Mouse (Mus musculus) midbrain, embryonic 13.5 days (tissue): Measurements from ENCODE around the gene Sh3pxd2a. TPM values are rescaled to one million over a fixed set of nuclear protein-coding genes. Genes with fewer than 3 reads are reported as not detected.

Experiments
- ATAC-seq: fragments of 200-750 bp; cut with Nextera tagmentation; 2 replicates; pipeline ENCODE4 v1.8.0; 2017; ENCODE audit warnings: mild to moderate bottlenecking, moderate TSS enrichment, moderate library complexity
- H3K27ac ChIP-seq: fragments of 300-500 bp; sonication (generic); 2 replicates; pipeline ENCODE4 v1.5.1; 2015; ENCODE audit warnings: inconsistent platforms, mild to moderate bottlenecking, moderate library complexity
- H3K27me3 ChIP-seq: fragments of 300-500 bp; sonication (generic); 2 replicates; pipeline ENCODE4 v1.6.1; 2015; ENCODE audit warnings: mild to moderate bottlenecking, inconsistent platforms
- H3K36me3 ChIP-seq: fragments of 300-500 bp; sonication (generic); 2 replicates; pipeline ENCODE4 v1.6.1; 2015; ENCODE audit warnings: mild to moderate bottlenecking, inconsistent platforms
- H3K4me1 ChIP-seq: fragments of 300-500 bp; sonication (generic); replicated peaks from 2 replicates; pipeline ENCODE4 v1.6.1; 2015; ENCODE audit warnings: inconsistent platforms
- H3K4me2 ChIP-seq: fragments of 300-500 bp; sonication (generic); replicated peaks from 2 replicates; pipeline ENCODE4 v1.6.1; 2015; ENCODE audit warnings: moderate library complexity, mild to moderate bottlenecking, inconsistent platforms
- H3K4me3 ChIP-seq: fragments of 300-500 bp; sonication (generic); replicated peaks from 2 replicates; pipeline ENCODE4 v1.5.1; 2015; ENCODE audit warnings: mild to moderate bottlenecking, inconsistent platforms
- H3K9ac ChIP-seq: fragments of 300-500 bp; sonication (generic); replicated peaks from 2 replicates; pipeline ENCODE4 v1.6.1; 2015; ENCODE audit warnings: mild to moderate bottlenecking, inconsistent platforms
- H3K9me3 ChIP-seq: fragments of 300-500 bp; sonication (generic); 2 replicates; pipeline ENCODE4 v1.6.1; 2016; ENCODE audit warnings: mild to moderate bottlenecking, inconsistent platforms
- whole genome bisulfite sequencing: fragments of 180-500 bp; shearing (Covaris S2); methylation state at CpG from one replicate; pipeline ENCODE4 v1.1.7; 2015; 5-methylcytosine and 5-hydroxymethylcytosine counted together
- polyA plus RNA-seq: library from polyadenylated mRNA; unstranded; fragments of >200 nt; fragmentation: Nextera tagmentation; extraction: Ambion mirVana; gene quantifications from 2 replicates; pipeline ENCODE4 v1.2.1, GENCODE M21; 2015

The Sh3pxd2a gene
- polyA plus RNA-seq, 1 experiment from 2014 or later, result 2.2 TPM

DNA sequence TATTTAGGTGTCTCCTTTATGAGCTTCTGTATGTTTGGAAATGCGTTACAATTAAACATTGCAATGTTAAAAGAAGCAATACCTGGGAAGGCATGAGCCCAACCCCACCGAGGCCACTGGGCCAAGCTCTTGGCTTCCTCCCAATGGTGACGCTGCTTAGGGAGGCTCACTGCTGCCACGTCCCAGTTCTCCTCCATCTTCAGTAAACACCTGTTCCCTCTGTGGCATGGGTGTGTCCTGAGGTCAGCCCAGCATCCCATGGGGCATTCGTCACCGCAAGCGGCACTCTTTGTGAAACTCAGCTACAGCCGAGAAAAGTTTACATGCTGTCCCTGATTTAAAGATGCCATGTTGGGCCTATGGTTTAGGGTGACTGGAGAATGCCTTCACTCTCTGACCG, 23.4 kb upstream of the Sh3pxd2a start:
- no peak for ATAC-seq
- Histone ChIP-seq H3K4me2 (no peak overlapping the region), H3K27ac (no peak overlapping the region), H3K4me1 (peaks cover 18% of the 10 kb centered on the region), H3K36me3 (no peaks in the 10 kb centered on the region), H3K9me3 (no peaks in the 10 kb centered on the region), H3K4me3 (no peak overlapping the region), H3K27me3 (no peaks in the 10 kb centered on the region), H3K9ac (no peak overlapping the region)
- WGBS, result 91% methylated on average over 9 of the region's 9 CpGs

DNA sequence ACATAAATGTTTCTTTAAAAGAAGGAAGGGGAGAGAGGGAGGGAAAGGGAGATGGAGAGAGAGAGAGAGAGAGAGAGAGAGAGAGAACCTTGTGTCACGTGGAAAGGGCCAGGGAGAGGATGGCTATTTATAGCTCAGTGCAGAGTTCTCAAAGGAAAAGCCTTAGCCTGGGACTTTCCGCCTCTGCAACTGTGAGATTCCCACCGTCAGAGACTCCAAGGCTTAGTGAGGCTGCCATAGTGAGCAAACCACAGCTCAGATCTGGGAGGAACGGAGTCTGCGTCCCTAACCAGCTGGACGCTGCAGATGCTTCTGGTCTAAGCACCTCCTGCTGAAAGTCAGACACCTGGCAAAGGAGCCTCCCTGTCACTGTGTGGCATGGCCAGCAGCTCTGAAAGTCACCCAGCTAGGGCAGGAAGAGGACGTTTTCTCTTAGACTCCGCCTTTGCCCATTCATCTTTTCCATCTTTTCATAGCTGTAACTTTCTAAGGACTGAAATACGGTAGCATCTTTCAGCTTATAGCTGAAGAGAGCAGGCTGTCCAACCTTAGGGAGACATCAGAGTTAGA, 21.9 kb upstream of the Sh3pxd2a start:
- 55% methylated on average over 9 of the region's 9 CpGs for WGBS
- Histone ChIP-seq H3K27me3 (no peaks in the 10 kb centered on the region), H3K4me2 (no peak overlapping the region), H3K36me3 (no peaks in the 10 kb centered on the region), H3K4me1 (peaks cover 11% of the 10 kb centered on the region), H3K4me3 (no peak overlapping the region), H3K27ac (no peak overlapping the region), H3K9me3 (peaks cover 6% of the 10 kb centered on the region; the same call in 1 of the 2 replicates), H3K9ac (no peak overlapping the region; the same call in 1 of the 2 replicates)
- no peak for ATAC-seq

DNA sequence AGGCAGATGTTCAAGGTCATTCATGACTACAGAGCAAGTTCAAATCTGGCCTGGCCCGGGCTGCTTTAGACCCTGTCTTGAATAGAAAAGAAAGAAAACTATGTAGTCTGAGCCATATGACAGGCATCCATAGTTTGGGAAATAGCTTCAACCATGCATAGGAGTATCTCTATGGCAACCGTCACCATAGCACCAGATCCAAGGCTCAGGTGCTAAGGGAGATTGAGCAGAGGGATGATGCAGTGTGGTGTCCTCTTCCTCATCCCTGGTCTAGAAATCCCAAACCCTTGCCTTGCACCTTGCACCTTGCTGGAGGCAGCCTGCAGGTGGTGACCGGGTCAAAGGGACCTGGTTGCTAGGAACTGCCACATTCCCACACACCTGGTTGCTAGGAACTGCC, 19.9 kb upstream of the Sh3pxd2a start:
- no peaks in the 10 kb centered on the region for H3K27me3 ChIP-seq
- peaks cover 11% of the 10 kb centered on the region for H3K4me1 ChIP-seq
- peaks cover 6% of the 10 kb centered on the region; the same call in 1 of the 2 replicates for H3K9me3 ChIP-seq
- H3K4me3 ChIP-seq, result no peak overlapping the region
- peak; percentile 45; the same call in 1 of the 2 replicates for ATAC-seq
- 75% methylated on average over 3 of the region's 3 CpGs for WGBS
- H3K27ac ChIP-seq, result no peak overlapping the region
- H3K9ac ChIP-seq, result no peak overlapping the region
- H3K4me2 ChIP-seq, result no peak overlapping the region
- H3K36me3 ChIP-seq, result no peaks in the 10 kb centered on the region

DNA sequence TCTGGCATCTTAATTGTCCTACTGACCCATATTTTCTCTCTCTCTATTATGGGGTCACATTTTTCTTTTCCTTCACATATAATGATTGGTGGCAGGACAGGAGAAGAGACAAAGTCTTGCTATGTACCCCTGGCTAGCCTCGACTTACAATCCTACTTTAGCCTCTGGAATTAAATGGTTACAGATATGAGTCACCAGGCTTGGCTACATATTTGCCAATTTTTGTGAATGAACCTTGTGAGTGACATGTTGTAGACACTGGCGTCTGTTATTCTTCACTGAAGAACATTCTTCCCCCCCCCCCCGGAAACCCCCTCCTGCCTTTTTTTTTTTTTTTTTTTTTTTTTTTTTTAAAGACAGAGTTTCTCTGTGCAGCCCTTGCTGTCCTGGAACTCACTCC, 19.1 kb upstream of the Sh3pxd2a start:
- 75% methylated on average over 3 of the region's 3 CpGs for WGBS
- Histone ChIP-seq H3K4me2 (no peak overlapping the region), H3K4me3 (no peak overlapping the region), H3K36me3 (no peaks in the 10 kb centered on the region), H3K27me3 (no peaks in the 10 kb centered on the region), H3K27ac (no peak overlapping the region), H3K9me3 (peaks cover 6% of the 10 kb centered on the region; the same call in 1 of the 2 replicates), H3K9ac (no peak overlapping the region), H3K4me1 (peaks cover 11% of the 10 kb centered on the region)
- ATAC-seq, result no peak

DNA sequence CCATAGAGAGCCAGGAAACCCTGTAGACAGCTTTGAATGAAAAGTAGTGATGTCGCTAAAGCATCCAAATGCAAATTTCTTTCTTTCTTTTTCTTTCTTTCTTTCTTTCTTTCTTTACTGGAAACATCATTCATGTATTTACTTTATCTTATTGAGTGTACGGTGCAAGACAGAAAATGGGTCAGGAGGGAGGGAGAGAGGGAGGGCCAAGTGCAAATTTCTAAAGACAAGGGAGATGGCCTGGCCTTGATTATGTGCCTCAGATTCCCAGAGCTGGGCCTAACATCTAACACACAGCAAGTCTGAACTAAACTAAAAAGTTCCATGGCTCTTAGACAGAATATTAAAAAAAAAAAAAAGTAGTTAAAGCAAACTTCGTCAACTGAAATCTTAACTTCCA, 9.3 kb upstream of the Sh3pxd2a start:
- Histone ChIP-seq H3K4me3 (no peak overlapping the region), H3K27ac (peak overlapping the region; percentile 56; the same call in 1 of the 2 replicates), H3K4me1 (peaks cover 10% of the 10 kb centered on the region), H3K4me2 (no peak overlapping the region), H3K36me3 (no peaks in the 10 kb centered on the region), H3K27me3 (no peaks in the 10 kb centered on the region), H3K9me3 (no peaks in the 10 kb centered on the region), H3K9ac (0 out of 2 replicates have a peak overlapping the region, but pooled peaks have one; percentile 46)
- no peak for ATAC-seq
- WGBS, result 62% methylated on average over 3 of the region's 3 CpGs

DNA sequence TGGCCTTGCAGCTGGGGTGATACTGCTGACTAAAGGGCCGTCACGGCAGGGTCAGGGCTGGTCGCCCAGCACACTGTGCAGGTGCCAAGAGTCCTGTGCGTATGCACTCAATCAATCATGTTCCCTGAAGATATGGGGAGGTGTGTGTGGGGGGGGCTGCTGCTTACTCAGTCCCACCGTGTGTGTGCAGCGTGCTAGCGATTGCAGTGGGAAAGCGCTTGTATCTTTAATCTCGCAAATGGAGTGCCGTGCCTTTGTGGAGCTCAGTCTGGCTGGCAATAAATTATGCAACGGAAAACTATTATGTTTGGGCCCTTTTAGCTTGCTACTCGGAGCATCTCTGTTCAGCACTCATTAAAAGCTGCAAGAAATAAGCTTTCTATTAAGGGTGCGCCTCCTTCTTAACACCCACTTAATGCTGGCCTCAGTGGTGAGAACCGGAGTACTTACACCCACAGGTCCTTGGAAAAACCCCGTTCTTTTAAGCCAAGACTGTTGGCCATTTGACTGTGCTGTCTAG, 8.7 kb upstream of the Sh3pxd2a start:
- Histone ChIP-seq H3K4me3 (no peak overlapping the region), H3K4me2 (peak overlapping the region; percentile 29), H3K36me3 (no peaks in the 10 kb centered on the region), H3K27ac (peak overlapping the region; percentile 56; the same call in 1 of the 2 replicates), H3K9ac (peak overlapping the region; percentile 46; the same call in 1 of the 2 replicates), H3K27me3 (no peaks in the 10 kb centered on the region), H3K4me1 (peaks cover 10% of the 10 kb centered on the region), H3K9me3 (no peaks in the 10 kb centered on the region)
- ATAC-seq, result peak; percentile 65
- 26% methylated on average over 15 of the region's 15 CpGs for WGBS

DNA sequence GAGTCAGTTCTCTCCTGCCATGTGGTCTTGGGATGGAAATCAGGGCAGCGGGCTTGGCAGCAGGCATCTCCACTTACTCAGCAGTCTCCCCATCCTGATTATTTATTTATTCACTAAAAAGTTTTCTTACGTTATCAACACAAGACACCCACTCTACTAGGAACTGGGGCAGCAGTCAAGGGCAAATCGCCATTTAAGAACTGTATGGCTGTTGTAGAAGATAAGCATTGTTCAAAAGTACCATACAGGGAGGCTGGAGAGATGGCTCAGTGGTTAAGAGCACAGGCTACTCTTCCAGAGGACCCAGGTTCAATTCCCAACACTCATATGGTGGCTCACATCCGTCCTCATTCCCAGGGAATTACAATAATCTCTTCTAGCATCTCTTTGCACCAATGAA, 7.6 kb upstream of the Sh3pxd2a start:
- no peak for ATAC-seq
- WGBS, result 89% methylated on average over 4 of the region's 4 CpGs

DNA sequence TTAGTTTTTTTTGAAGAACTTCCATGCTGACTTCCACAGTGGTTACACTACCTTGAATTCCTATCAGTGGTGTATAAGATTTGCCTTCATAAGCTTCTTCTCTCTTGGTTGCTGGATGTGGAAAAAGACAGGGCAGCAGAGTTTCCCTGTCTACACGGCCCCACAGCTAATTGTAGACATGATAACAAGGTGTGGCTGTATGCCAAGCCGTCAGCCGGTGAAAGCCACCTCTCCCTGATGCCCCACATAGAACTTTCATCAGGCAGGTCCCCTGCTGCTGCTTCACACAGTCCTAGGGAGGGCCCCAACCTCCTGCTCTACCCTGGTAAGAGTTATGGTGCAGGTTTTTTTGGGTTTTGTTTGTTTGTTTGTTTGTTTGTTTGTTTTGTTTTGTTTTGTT, 4.5 kb upstream of the Sh3pxd2a start:
- Histone ChIP-seq H3K36me3 (no peaks in the 10 kb centered on the region), H3K9me3 (no peaks in the 10 kb centered on the region), H3K27ac (no peak overlapping the region), H3K4me2 (no peak overlapping the region), H3K9ac (no peak overlapping the region), H3K4me1 (peaks cover 20% of the 10 kb centered on the region), H3K27me3 (no peaks in the 10 kb centered on the region), H3K4me3 (no peak overlapping the region)
- WGBS, result 74% methylated on average over 3 of the region's 3 CpGs
- ATAC-seq, result no peak

More for the DNA sequence above, 7.6 kb upstream of the Sh3pxd2a start:
- no peak overlapping the region for H3K4me2 ChIP-seq
- no peaks in the 10 kb centered on the region for H3K9me3 ChIP-seq
- no peaks in the 10 kb centered on the region for H3K36me3 ChIP-seq
- peaks cover 10% of the 10 kb centered on the region for H3K4me1 ChIP-seq
- no peak overlapping the region for H3K27ac ChIP-seq
- no peak overlapping the region for H3K9ac ChIP-seq
- H3K27me3 ChIP-seq, result no peaks in the 10 kb centered on the region
- no peak overlapping the region for H3K4me3 ChIP-seq

DNA sequence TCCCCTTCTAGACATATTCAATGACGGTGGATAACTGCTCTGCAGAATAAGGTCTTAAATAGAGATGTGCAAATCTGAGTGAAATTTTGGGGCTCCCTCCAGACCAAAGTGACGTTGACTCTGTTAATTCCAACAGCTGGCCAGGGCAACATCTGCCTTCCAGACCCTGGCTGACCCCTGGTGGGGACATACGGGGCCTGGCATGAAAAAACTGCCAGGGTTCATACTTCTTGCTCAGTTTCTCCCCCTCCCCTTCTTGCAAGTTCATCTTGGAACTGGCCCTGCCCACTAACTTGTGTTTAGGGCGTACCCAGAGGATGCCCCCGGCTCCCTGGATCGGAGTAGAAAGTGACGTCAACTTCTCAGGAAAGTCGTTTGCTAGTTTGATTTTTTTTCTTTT, 2.6 kb upstream of the Sh3pxd2a start:
- Histone ChIP-seq H3K4me2 (no peak overlapping the region), H3K36me3 (no peaks in the 10 kb centered on the region), H3K27me3 (no peaks in the 10 kb centered on the region), H3K9me3 (no peaks in the 10 kb centered on the region), H3K9ac (no peak overlapping the region), H3K4me3 (no peak overlapping the region), H3K27ac (no peak overlapping the region), H3K4me1 (peaks cover 26% of the 10 kb centered on the region)
- WGBS, result 76% methylated on average over 8 of the region's 8 CpGs
- ATAC-seq, result no peak

DNA sequence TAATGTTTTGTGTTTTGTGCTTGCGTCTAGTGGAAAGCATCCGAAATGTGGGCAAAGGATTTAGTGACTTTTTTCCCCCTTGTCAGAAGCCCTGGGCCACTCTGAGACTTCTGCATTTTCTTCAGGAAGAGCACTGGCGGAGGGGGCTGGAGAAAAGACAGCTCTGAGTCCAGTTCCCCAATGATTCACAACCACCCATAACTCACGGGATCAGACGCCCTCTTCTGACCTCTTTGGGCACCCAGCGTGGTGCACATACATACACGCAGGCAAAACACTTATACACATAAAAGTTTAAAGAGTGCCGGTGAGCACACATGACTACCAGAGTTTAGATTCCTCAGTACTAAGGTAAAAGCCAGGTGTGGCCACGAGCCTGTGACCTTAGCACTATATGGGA, 1.3 kb upstream of the Sh3pxd2a start:
- H3K4me1 ChIP-seq, result peaks cover 28% of the 10 kb centered on the region

DNA sequence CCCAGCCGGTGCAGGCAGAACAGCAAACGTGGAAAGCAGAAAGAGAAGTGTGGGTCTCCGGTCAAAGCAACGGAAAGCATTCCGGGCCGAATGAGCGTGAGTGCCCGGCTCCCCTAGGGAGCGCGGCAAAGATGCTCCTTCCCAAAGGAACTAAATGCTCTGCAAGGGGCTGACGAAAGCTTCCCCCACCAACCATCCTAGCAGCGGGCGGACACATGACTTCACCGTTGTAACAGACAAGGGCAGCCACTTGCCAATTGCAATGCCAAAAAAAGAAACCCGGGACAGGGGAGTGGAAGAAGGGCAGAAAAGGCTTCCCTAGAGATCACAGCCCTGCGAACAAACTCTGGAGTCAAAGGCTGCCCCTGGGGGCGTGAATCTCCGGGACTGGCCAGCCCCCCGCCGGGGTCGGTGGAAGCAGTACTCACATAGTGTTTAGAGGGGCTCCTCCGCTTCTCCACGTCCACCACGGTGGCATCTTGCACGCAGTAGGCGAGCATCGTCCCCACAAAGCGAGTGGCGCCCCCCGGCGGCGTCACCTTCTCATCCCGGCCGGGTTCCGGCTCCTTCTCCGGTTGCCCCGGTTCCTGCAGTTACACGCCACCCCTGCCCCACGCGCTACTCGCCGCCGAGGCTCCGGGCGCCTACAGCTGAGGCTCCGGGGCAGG, 431 bp downstream of the Sh3pxd2a start:
- Histone ChIP-seq H3K27me3 (no peaks in the 10 kb centered on the region), H3K9ac (peak overlapping the region; percentile 86), H3K4me2 (peak overlapping the region; percentile 95), H3K27ac (peak overlapping the region; percentile 79), H3K4me3 (peak overlapping the region; percentile 79), H3K9me3 (no peaks in the 10 kb centered on the region), H3K4me1 (peaks cover 40% of the 10 kb centered on the region), H3K36me3 (no peaks in the 10 kb centered on the region)
- peak; percentile 38 for ATAC-seq
- under 1% methylated on average over 46 of the region's 46 CpGs for WGBS

More for the DNA sequence above, 1.3 kb upstream of the Sh3pxd2a start:
- Histone ChIP-seq H3K36me3 (no peaks in the 10 kb centered on the region), H3K4me3 (no peak overlapping the region), H3K9me3 (no peaks in the 10 kb centered on the region), H3K27me3 (no peaks in the 10 kb centered on the region), H3K4me2 (no peak overlapping the region), H3K9ac (no peak overlapping the region), H3K27ac (no peak overlapping the region)
- WGBS, result 70% methylated on average over 9 of the region's 9 CpGs
- ATAC-seq, result no peak

DNA sequence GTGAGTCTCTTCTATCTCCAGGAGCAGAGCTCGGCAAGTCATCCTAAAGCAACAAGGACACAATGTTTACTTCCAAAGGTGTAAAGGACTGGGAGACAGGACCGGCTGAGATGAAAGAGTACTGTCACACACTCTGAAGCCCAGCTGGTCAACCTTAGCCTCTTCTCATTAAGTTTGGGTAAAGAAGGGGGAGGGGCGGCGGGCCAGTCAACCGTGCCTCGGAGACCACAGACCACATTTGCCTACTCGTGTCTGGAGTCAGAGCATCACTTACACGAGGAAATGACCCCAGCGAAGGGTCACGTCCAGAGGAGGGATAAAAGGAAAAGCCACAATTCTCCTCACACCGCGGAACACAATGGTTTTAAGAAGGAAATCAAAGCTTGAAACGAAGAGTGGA, 995 bp downstream of the Sh3pxd2a start:
- Histone ChIP-seq H3K27ac (no peak overlapping the region), H3K9ac (peak overlapping the region; percentile 86), H3K36me3 (no peaks in the 10 kb centered on the region), H3K4me2 (peak overlapping the region; percentile 95), H3K4me3 (peak overlapping the region; percentile 79), H3K4me1 (peaks cover 44% of the 10 kb centered on the region), H3K27me3 (no peaks in the 10 kb centered on the region), H3K9me3 (no peaks in the 10 kb centered on the region)
- ATAC-seq, result no peak
- under 1% methylated on average over 13 of the region's 13 CpGs for WGBS
